Mouse (Mus musculus): ENCODE measurements around the gene Pcnx2. TPM values are rescaled to one million over a fixed set of nuclear protein-coding genes. Genes with fewer than 3 reads are reported as not detected.

Pcnx2 gene
- polyA plus RNA-seq, 1 experiment = 0.45 TPM

- Histone ChIP-seq H3K9ac (ENCODE audit: low read depth, poor library complexity, severe bottlenecking) (no peak overlapping the region), H3K27me3 (ENCODE audit: control insufficient read depth, insufficient read depth, low read length, poor library complexity, severe bottlenecking) (no peaks in the 10 kb centered on the region), H3K4me3 (ENCODE audit: low read depth, low read length) (no peak overlapping the region), H3K27ac (ENCODE audit: insufficient read depth, low read length) (no peak overlapping the region), H3K36me3 (ENCODE audit: control insufficient read depth, insufficient read depth, low read length, poor library complexity, severe bottlenecking) (no peaks in the 10 kb centered on the region), H3K4me1 (ENCODE audit: control insufficient read depth, insufficient read depth, low read length) (no peaks in the 10 kb centered on the region), H3K9me3 (replicated peaks; ENCODE audit: control insufficient read depth, insufficient read depth, low read length, poor library complexity, severe bottlenecking) (no peaks in the 10 kb centered on the region; the same call in 1 of the 2 replicates)
- no peak for TF ChIP-seq POLR2A (IDR thresholded peaks at IDR 0.05; ENCODE audit: insufficient read depth, low read length)
- TF ChIP-seq CTCF (IDR thresholded peaks at IDR 0.05; ENCODE audit: low read depth, low read length) = no peak
- no peak for TF ChIP-seq EP300 (IDR thresholded peaks at IDR 0.05; ENCODE audit: insufficient read depth, low read depth, low read length)
These were observed 79.3 kb downstream of the Pcnx2 start for GRCm38 (mm10) chr8:125818796-125819195.

GRCm38 (mm10) chr8:125816742-125817141 lies 81.4 kb downstream of the Pcnx2 start:
- no peaks in the 10 kb centered on the region; the same call in 1 of the 2 replicates for H3K9me3 ChIP-seq (replicated peaks; ENCODE audit: control insufficient read depth, insufficient read depth, low read length, poor library complexity, severe bottlenecking)

GRCm38 (mm10) chr8:125808826-125809225 lies 89.3 kb downstream of the Pcnx2 start:
- Histone ChIP-seq H3K27ac (ENCODE audit: insufficient read depth, low read length) (no peak overlapping the region), H3K27me3 (ENCODE audit: control insufficient read depth, insufficient read depth, low read length, poor library complexity, severe bottlenecking) (no peaks in the 10 kb centered on the region), H3K36me3 (ENCODE audit: control insufficient read depth, insufficient read depth, low read length, poor library complexity, severe bottlenecking) (no peaks in the 10 kb centered on the region), H3K4me1 (ENCODE audit: control insufficient read depth, insufficient read depth, low read length) (no peaks in the 10 kb centered on the region), H3K9ac (ENCODE audit: low read depth, poor library complexity, severe bottlenecking) (no peak overlapping the region), H3K9me3 (replicated peaks; ENCODE audit: control insufficient read depth, insufficient read depth, low read length, poor library complexity, severe bottlenecking) (no peaks in the 10 kb centered on the region; the same call in 1 of the 2 replicates), H3K4me3 (ENCODE audit: low read depth, low read length) (no peak overlapping the region)
- TF ChIP-seq CTCF (IDR thresholded peaks at IDR 0.05; ENCODE audit: low read depth, low read length) (no peak), POLR2A (IDR thresholded peaks at IDR 0.05; ENCODE audit: insufficient read depth, low read length) (no peak), EP300 (IDR thresholded peaks at IDR 0.05; ENCODE audit: insufficient read depth, low read depth, low read length) (no peak)

More at GRCm38 (mm10) chr8:125816742-125817141, 81.4 kb downstream of the Pcnx2 start:
- Histone ChIP-seq H3K27me3 (ENCODE audit: control insufficient read depth, insufficient read depth, low read length, poor library complexity, severe bottlenecking) (no peaks in the 10 kb centered on the region), H3K27ac (ENCODE audit: insufficient read depth, low read length) (no peak overlapping the region), H3K9ac (ENCODE audit: low read depth, poor library complexity, severe bottlenecking) (no peak overlapping the region), H3K36me3 (ENCODE audit: control insufficient read depth, insufficient read depth, low read length, poor library complexity, severe bottlenecking) (no peaks in the 10 kb centered on the region), H3K4me3 (ENCODE audit: low read depth, low read length) (no peak overlapping the region), H3K4me1 (ENCODE audit: control insufficient read depth, insufficient read depth, low read length) (no peaks in the 10 kb centered on the region)
- TF ChIP-seq CTCF (IDR thresholded peaks at IDR 0.05; ENCODE audit: low read depth, low read length) (no peak), EP300 (IDR thresholded peaks at IDR 0.05; ENCODE audit: insufficient read depth, low read depth, low read length) (no peak), POLR2A (IDR thresholded peaks at IDR 0.05; ENCODE audit: insufficient read depth, low read length) (no peak)

- no peaks in the 10 kb centered on the region; the same call in 1 of the 2 replicates for H3K9me3 ChIP-seq (replicated peaks; ENCODE audit: control insufficient read depth, insufficient read depth, low read length, poor library complexity, severe bottlenecking)
- no peak overlapping the region for H3K27ac ChIP-seq (ENCODE audit: insufficient read depth, low read length)
- H3K27me3 ChIP-seq (ENCODE audit: control insufficient read depth, insufficient read depth, low read length, poor library complexity, severe bottlenecking) = no peaks in the 10 kb centered on the region
- no peak overlapping the region for H3K4me3 ChIP-seq (ENCODE audit: low read depth, low read length)
- H3K36me3 ChIP-seq (ENCODE audit: control insufficient read depth, insufficient read depth, low read length, poor library complexity, severe bottlenecking) = no peaks in the 10 kb centered on the region
- TF ChIP-seq CTCF (IDR thresholded peaks at IDR 0.05; ENCODE audit: low read depth, low read length) (no peak), EP300 (IDR thresholded peaks at IDR 0.05; ENCODE audit: insufficient read depth, low read depth, low read length) (no peak), POLR2A (IDR thresholded peaks at IDR 0.05; ENCODE audit: insufficient read depth, low read length) (no peak)
- H3K9ac ChIP-seq (ENCODE audit: low read depth, poor library complexity, severe bottlenecking) = no peak overlapping the region
- H3K4me1 ChIP-seq (ENCODE audit: control insufficient read depth, insufficient read depth, low read length) = no peaks in the 10 kb centered on the region
These were observed 90.2 kb downstream of the Pcnx2 start for GRCm38 (mm10) chr8:125807905-125808310.

GRCm38 (mm10) chr8:125806459-125806858 lies 91.7 kb downstream of the Pcnx2 start:
- H3K9me3 ChIP-seq (replicated peaks; ENCODE audit: control insufficient read depth, insufficient read depth, low read length, poor library complexity, severe bottlenecking) = no peaks in the 10 kb centered on the region; the same call in 1 of the 2 replicates
- H3K27ac ChIP-seq (ENCODE audit: insufficient read depth, low read length) = no peak overlapping the region
- H3K27me3 ChIP-seq (ENCODE audit: control insufficient read depth, insufficient read depth, low read length, poor library complexity, severe bottlenecking) = no peaks in the 10 kb centered on the region
- H3K9ac ChIP-seq (ENCODE audit: low read depth, poor library complexity, severe bottlenecking) = no peak overlapping the region
- H3K4me1 ChIP-seq (ENCODE audit: control insufficient read depth, insufficient read depth, low read length) = no peaks in the 10 kb centered on the region
- no peak for TF ChIP-seq CTCF (IDR thresholded peaks at IDR 0.05; ENCODE audit: low read depth, low read length)
- no peak for TF ChIP-seq EP300 (IDR thresholded peaks at IDR 0.05; ENCODE audit: insufficient read depth, low read depth, low read length)
- TF ChIP-seq POLR2A (IDR thresholded peaks at IDR 0.05; ENCODE audit: insufficient read depth, low read length) = no peak
- no peaks in the 10 kb centered on the region for H3K36me3 ChIP-seq (ENCODE audit: control insufficient read depth, insufficient read depth, low read length, poor library complexity, severe bottlenecking)
- no peak overlapping the region for H3K4me3 ChIP-seq (ENCODE audit: low read depth, low read length)

GRCm38 (mm10) chr8:125796970-125797369 lies 101.1 kb downstream of the Pcnx2 start:
- Histone ChIP-seq H3K27ac (ENCODE audit: insufficient read depth, low read length) (no peak overlapping the region), H3K27me3 (ENCODE audit: control insufficient read depth, insufficient read depth, low read length, poor library complexity, severe bottlenecking) (no peaks in the 10 kb centered on the region), H3K4me3 (ENCODE audit: low read depth, low read length) (no peak overlapping the region), H3K36me3 (ENCODE audit: control insufficient read depth, insufficient read depth, low read length, poor library complexity, severe bottlenecking) (no peaks in the 10 kb centered on the region), H3K9me3 (replicated peaks; ENCODE audit: control insufficient read depth, insufficient read depth, low read length, poor library complexity, severe bottlenecking) (no peaks in the 10 kb centered on the region), H3K4me1 (ENCODE audit: control insufficient read depth, insufficient read depth, low read length) (no peaks in the 10 kb centered on the region), H3K9ac (ENCODE audit: low read depth, poor library complexity, severe bottlenecking) (no peak overlapping the region)
- no peak for TF ChIP-seq CTCF (IDR thresholded peaks at IDR 0.05; ENCODE audit: low read depth, low read length)

All from ES-Bruce4 (cell line).